Mouse (Mus musculus) forebrain, embryonic 11.5 days (tissue): ENCODE data around the gene 1700061G19Rik. TPM values are rescaled to one million over a fixed set of nuclear protein-coding genes. Genes with fewer than 3 reads are reported as not detected.

ENCODE experiments used
- ATAC-seq: fragments of 200-750 bp; cut with Nextera tagmentation; replicated peaks from 2 replicates; pipeline ENCODE4 v1.8.0; 2017; ENCODE audit warnings: moderate TSS enrichment; ENCODE audit not compliant: low FRiP score
- DNase-seq: peaks from one replicate; pipeline ENCODE4 v3.0.0-alpha.2; 2017; ENCODE audit warnings: low spot score
- H3K27ac ChIP-seq: fragments of 300-500 bp; sonication (generic); 2 replicates; pipeline ENCODE4 v1.5.1; 2014; ENCODE audit warnings: low read depth, low read length
- H3K27me3 ChIP-seq: fragments of 300-500 bp; sonication (generic); 2 replicates; pipeline ENCODE4 v1.6.1; 2014; ENCODE audit warnings: mild to moderate bottlenecking, low read length, mixed read lengths; ENCODE audit not compliant: control insufficient read depth, insufficient read depth
- H3K36me3 ChIP-seq: fragments of 300-500 bp; sonication (generic); 2 replicates; pipeline ENCODE4 v1.6.1; 2014; ENCODE audit warnings: mild to moderate bottlenecking, low read length, moderate library complexity, mixed read lengths; ENCODE audit not compliant: control insufficient read depth, insufficient read depth
- H3K4me1 ChIP-seq: fragments of 300-500 bp; sonication (generic); replicated peaks from 2 replicates; pipeline ENCODE4 v1.6.1; 2014; ENCODE audit warnings: low read length, mixed read lengths; ENCODE audit not compliant: control insufficient read depth, insufficient read depth
- H3K4me2 ChIP-seq: fragments of 300-500 bp; sonication (generic); 2 replicates; pipeline ENCODE4 v1.6.1; 2014; ENCODE audit warnings: low read depth, mild to moderate bottlenecking, low read length, moderate library complexity, mixed read lengths; ENCODE audit not compliant: severe bottlenecking
- H3K4me3 ChIP-seq: fragments of 300-500 bp; sonication (generic); 2 replicates; pipeline ENCODE4 v1.5.1; 2014; ENCODE audit warnings: low read depth, low read length
- H3K9ac ChIP-seq: fragments of 300-500 bp; sonication (generic); 2 replicates; pipeline ENCODE4 v1.6.1; 2014; ENCODE audit warnings: low read length
- H3K9me3 ChIP-seq: fragments of 300-500 bp; sonication (generic); 2 replicates; pipeline ENCODE4 v1.6.1; 2016; ENCODE audit warnings: low read length, mixed read lengths; ENCODE audit not compliant: control insufficient read depth
- WGBS: fragments of 180-500 bp; shearing (Covaris S2); extraction: QIAGEN DNeasy Blood & Tissue Kit; methylation state at CpG from one replicate; pipeline ENCODE4 v1.1.7; 2014; 5-methylcytosine and 5-hydroxymethylcytosine counted together
- polyA plus RNA-seq: library from polyadenylated mRNA; unstranded; fragments of >200 nt; fragmentation: Nextera tagmentation; extraction: Ambion mirVana; gene quantifications from 2 replicates; pipeline ENCODE4 v1.2.1, GENCODE M21; 2014

1700061G19Rik gene
- polyA plus RNA-seq, result 0.53 and 0.57 TPM in 2 replicates

DNA sequence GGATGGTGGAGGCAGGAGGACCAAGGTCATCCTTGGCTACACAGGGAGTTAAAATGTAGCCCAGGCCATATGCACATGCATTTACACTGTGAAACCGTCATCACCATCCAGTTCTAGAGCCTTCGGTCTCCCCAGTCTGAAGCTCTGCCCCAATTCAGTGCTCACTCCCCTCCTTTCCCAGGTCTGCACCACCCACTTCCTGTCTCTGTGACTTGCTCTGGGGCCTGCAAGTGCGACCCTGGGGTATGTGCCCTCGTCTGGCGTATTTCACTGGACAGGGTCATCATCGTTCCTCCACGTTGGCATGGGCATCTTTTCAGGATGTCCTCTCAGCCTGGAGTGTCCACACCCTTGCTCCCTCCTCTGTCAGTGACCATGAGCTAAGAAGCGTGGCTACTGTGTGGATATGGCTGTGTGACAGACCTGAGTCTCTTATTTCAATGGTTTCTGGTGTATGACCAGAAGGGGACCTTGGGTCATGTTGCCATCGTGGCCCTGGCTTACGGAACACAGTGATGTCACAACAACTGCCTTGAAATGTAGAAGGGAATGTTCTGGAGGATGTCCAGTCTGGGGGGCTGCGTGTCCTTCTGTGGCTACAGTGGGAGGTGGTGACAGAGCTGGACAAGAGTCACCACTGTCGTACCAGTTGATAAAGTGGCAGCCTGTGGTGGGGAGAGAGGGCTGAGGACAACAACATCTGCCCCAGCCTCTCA lies at the start of gene 1700061G19Rik:
TSS of gene 1700061G19Rik (plus strand) at position 542 of the 716 bp plus-strand sequence.
- no peaks in the 10 kb centered on the region for H3K4me1 ChIP-seq
- DNase-seq, result no peak
- H3K9me3 ChIP-seq, result no peaks in the 10 kb centered on the region
- H3K4me2 ChIP-seq, result no peak within 1 kb of the TSS
- H3K27me3 ChIP-seq, result no peaks in the 10 kb centered on the region
- no peak for ATAC-seq
- no peaks in the 10 kb centered on the region for H3K36me3 ChIP-seq
- H3K9ac ChIP-seq, result no peak within 1 kb of the TSS
- 87% methylated on average over 12 of the region's 12 CpGs for WGBS
- H3K27ac ChIP-seq, result no peak within 1 kb of the TSS
- H3K4me3 ChIP-seq, result no peak within 1 kb of the TSS

GRCm38 (mm10) chr17:56826718-56827117 lies 48.6 kb upstream of the 1700061G19Rik start:
- Histone ChIP-seq H3K36me3 (no peaks in the 10 kb centered on the region), H3K4me1 (peaks cover 7% of the 10 kb centered on the region; the same call in 1 of the 2 replicates), H3K9ac (no peak overlapping the region), H3K4me3 (no peak overlapping the region), H3K9me3 (no peaks in the 10 kb centered on the region), H3K27ac (no peak overlapping the region), H3K4me2 (no peak overlapping the region), H3K27me3 (no peaks in the 10 kb centered on the region)
- ATAC-seq, result no peak
- DNase-seq, result no peak
- 89% methylated on average over 2 of the region's 2 CpGs for WGBS

DNA sequence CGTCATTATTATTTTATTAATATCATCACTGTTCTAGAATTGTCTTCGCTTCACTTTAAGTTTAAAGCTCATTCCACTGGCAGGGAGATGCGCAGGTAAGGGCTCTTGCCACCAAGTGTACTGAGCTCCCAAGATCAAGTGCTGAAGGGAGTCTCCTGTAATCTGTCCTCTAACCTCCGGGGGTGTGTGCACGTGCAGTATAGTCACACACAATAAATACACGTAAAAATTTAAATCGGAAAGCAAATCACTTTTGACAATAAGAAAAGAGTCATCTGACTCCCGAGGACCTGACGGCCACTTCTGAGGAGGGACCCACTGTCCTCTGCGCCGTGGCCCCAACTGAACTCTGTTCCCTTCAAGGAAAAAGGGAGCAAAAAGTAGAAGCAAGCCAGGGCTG lies 46.1 kb upstream of the 1700061G19Rik start:
- no peak for DNase-seq
- Histone ChIP-seq H3K4me3 (peak overlapping the region; percentile 64), H3K4me1 (peaks cover 7% of the 10 kb centered on the region; the same call in 1 of the 2 replicates), H3K27me3 (no peaks in the 10 kb centered on the region), H3K36me3 (no peaks in the 10 kb centered on the region), H3K4me2 (peak overlapping the region; percentile 64), H3K9ac (peak overlapping the region; percentile 2; the same call in 1 of the 2 replicates), H3K9me3 (no peaks in the 10 kb centered on the region), H3K27ac (no peak overlapping the region)
- ATAC-seq, result no peak
- 26% methylated on average over 11 of the region's 11 CpGs for WGBS

- Histone ChIP-seq H3K4me2 (peak overlapping the region; percentile 64), H3K4me3 (peak overlapping the region; percentile 64), H3K27ac (no peak overlapping the region), H3K4me1 (peaks cover 7% of the 10 kb centered on the region; the same call in 1 of the 2 replicates), H3K9me3 (no peaks in the 10 kb centered on the region), H3K36me3 (no peaks in the 10 kb centered on the region), H3K27me3 (no peaks in the 10 kb centered on the region), H3K9ac (peak overlapping the region; percentile 67; the same call in 1 of the 2 replicates)
- DNase-seq, result peak; percentile 69
- 1% methylated on average over 27 of the region's 27 CpGs for WGBS
- no peak for ATAC-seq
Measured at GRCm38 (mm10) chr17:56829795-56830194, 45.5 kb upstream of the 1700061G19Rik start.

DNA sequence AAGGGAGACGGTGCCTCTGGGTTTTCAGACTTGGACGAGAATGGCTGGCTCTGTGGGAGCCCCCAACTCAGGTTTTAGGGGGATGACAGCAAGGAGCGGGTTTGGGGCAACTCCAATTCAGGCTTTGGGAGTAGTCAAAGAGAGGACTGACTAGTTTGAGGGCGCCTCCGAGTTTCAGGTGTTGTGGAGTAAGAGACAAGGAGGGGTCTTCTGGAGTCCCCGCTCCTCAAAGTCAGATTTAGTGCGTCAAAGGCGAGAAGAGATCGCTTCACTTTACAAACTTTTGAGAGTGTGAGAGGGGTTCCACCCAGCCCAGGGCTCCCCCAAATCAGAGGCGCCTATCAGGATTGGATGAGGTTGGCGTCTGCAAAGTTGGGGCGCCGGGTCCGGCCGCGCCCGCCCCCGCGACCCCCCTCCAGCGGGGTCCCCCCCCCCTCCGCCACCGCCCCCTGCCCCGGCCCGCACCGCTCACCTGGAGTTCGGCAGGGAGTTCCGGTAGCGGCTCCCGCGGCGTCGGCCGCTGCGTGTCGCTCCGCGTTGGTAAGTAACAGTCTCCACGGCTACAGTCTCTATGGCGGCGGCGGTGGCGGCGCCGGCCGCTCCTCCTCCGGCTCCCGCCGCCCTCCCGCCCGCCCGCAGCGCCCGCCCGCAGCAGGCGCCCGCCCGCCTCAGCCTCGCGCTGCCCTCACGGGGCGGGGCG lies 44.7 kb upstream of the 1700061G19Rik start, which contains the start of gene Rfx2:
TSS of gene Rfx2 (minus strand) at position 603 of the 700 bp plus-strand sequence.
- Histone ChIP-seq H3K4me1 (peaks cover 7% of the 10 kb centered on the region; the same call in 1 of the 2 replicates), H3K36me3 (no peaks in the 10 kb centered on the region), H3K4me2 (peak within 1 kb of the TSS; percentile 64), H3K27ac (no peak within 1 kb of the TSS), H3K9me3 (no peaks in the 10 kb centered on the region), H3K9ac (peak within 1 kb of the TSS; percentile 67), H3K27me3 (no peaks in the 10 kb centered on the region), H3K4me3 (peak within 1 kb of the TSS; percentile 64)
- ATAC-seq (no peak; the same call in 1 of the 2 replicates), DNase-seq (no peak)
- under 1% methylated on average over 61 of the region's 62 CpGs for WGBS

GRCm38 (mm10) chr17:56831111-56831816 lies 44.0 kb upstream of the 1700061G19Rik start:
- no peaks in the 10 kb centered on the region for H3K27me3 ChIP-seq
- H3K4me3 ChIP-seq, result peak overlapping the region; percentile 64
- H3K27ac ChIP-seq, result no peak overlapping the region
- peaks cover 7% of the 10 kb centered on the region; the same call in 1 of the 2 replicates for H3K4me1 ChIP-seq
- H3K36me3 ChIP-seq, result no peaks in the 10 kb centered on the region
- peak overlapping the region; percentile 44; the same call in 1 of the 2 replicates for H3K9ac ChIP-seq
- peak overlapping the region; percentile 64 for H3K4me2 ChIP-seq
- peak; percentile 99 for DNase-seq
- no peaks in the 10 kb centered on the region for H3K9me3 ChIP-seq
- peak; percentile 98 for ATAC-seq
- under 1% methylated on average over 40 of the region's 42 CpGs for WGBS

DNA sequence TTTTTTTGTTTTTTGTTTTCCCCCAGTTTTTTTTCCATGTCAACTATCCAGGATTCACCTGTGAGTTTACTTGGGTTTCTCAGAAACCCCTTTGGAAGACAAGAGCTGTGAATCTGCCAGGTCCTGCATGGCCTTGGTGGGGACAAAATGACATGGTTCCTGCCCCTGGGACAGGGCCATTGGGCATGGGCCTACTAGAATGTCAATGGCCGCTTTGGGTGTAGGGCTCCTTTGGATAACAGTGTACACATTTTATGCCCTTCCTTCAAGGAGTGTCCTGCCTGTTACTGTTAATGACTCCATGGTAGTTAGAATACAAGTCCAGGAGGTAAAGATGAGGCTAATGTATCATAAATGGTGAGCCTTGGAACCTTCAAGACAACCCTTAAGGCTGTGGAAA lies 42.4 kb upstream of the 1700061G19Rik start:
- DNase-seq (no peak), ATAC-seq (no peak)
- Histone ChIP-seq H3K4me3 (no peak overlapping the region), H3K9me3 (no peaks in the 10 kb centered on the region), H3K9ac (no peak overlapping the region), H3K27ac (no peak overlapping the region), H3K4me2 (no peak overlapping the region), H3K4me1 (peaks cover 7% of the 10 kb centered on the region; the same call in 1 of the 2 replicates), H3K36me3 (no peaks in the 10 kb centered on the region), H3K27me3 (no peaks in the 10 kb centered on the region)
- 94% methylated on average over 1 of the region's 1 CpGs for WGBS

- Histone ChIP-seq H3K27me3 (no peaks in the 10 kb centered on the region), H3K4me1 (peaks cover 7% of the 10 kb centered on the region; the same call in 1 of the 2 replicates), H3K4me2 (no peak overlapping the region), H3K9me3 (no peaks in the 10 kb centered on the region), H3K27ac (no peak overlapping the region), H3K36me3 (no peaks in the 10 kb centered on the region), H3K4me3 (no peak overlapping the region), H3K9ac (no peak overlapping the region)
- DNase-seq (no peak), ATAC-seq (no peak)
- 88% methylated on average over 1 of the region's 1 CpGs for WGBS
Measured at GRCm38 (mm10) chr17:56833381-56833780, 41.9 kb upstream of the 1700061G19Rik start.
